Comparison of ENCODE assay signal across 25 mouse cellular contexts in genomic region chr2:120064639-120065038, GRCm38 (mm10). TPM values are rescaled to one million over a fixed set of nuclear protein-coding genes. Genes with fewer than 3 reads are reported as not detected.
DNase-seq lines count a peak whose midpoint lies in the region; ATAC-seq and TF ChIP-seq lines count a peak whose summit lies in the region.
"Had no signal": no experiment of that assay in that cellular context is flagged by ENCODE, and none has a peak within 500 bp of the region (broad histone marks: within the 10 kb centered on the region; RNA-seq: fewer than 3 reads in every experiment).

No protein-coding gene starts in this region.

- 0 out of 2 replicates have a peak, but pooled peaks have one; percentile 2 for TF ChIP-seq CTCF in gastrocnemius, adult 2 months (IDR thresholded peaks at IDR 0.05)
- peak; percentile 30 for TF ChIP-seq CTCF in left cerebral cortex, adult 2 months (IDR thresholded peaks at IDR 0.05)
- peak; percentile 52 for TF ChIP-seq CTCF in stomach, postnatal 0 days (IDR thresholded peaks at IDR 0.05; ENCODE audit: low read depth)

- H3K36me3 ChIP-seq in stomach, postnatal 0 days (ENCODE audit: control insufficient read depth, insufficient read depth, low read length), result no peaks in the 10 kb centered on the region
- H3K36me3 ChIP-seq: embryonic facial prominence, embryonic 13.5 days; forebrain, embryonic 12.5 days; heart, embryonic 12.5 days; hindbrain, embryonic 12.5 days; neural tube, embryonic 12.5 days had no signal

- no peaks in the 10 kb centered on the region for H3K9me3 ChIP-seq in stomach, postnatal 0 days (ENCODE audit: control insufficient read depth, low read length)
- H3K9me3 ChIP-seq: embryonic facial prominence, embryonic 13.5 days; forebrain, embryonic 12.5 days; heart, embryonic 12.5 days; hindbrain, embryonic 12.5 days; megakaryocyte, embryonic 14.5 days; neural tube, embryonic 12.5 days had no signal

- H3K4me1 ChIP-seq in stomach, postnatal 0 days (replicated peaks; ENCODE audit: control insufficient read depth, insufficient read depth), result 0 out of 2 replicates have a peak, but pooled peaks cover 3% of the 10 kb centered on the region
- H3K4me1 ChIP-seq: forebrain, embryonic 12.5 days; heart, embryonic 12.5 days; neural tube, embryonic 12.5 days had no signal

- DNase-seq in gastrocnemius, adult 2 months, result no peak
- no peak for DNase-seq in gastrocnemius, postnatal 4 days (ENCODE audit: low spot score in 2 of 2)
- no peak for DNase-seq in left cerebral cortex, adult 2 months (ENCODE audit: extremely low spot score in 1 of 2, low spot score in 2 of 2)
- no peak for DNase-seq in left cerebral cortex, adult 9 months (ENCODE audit: low spot score in 2 of 2)
- peak; percentile 10 for DNase-seq in retina, postnatal 1 day
- DNase-seq in retina, embryonic 14.5 days (ENCODE audit: low spot score), result no peak
- DNase-seq in stomach, postnatal 0 days (ENCODE audit: low spot score), result no peak
- no peak for DNase-seq in adrenal gland, adult 18-20 months (ENCODE audit: low spot score in 2 of 2)
- DNase-seq: adrenal gland, postnatal 36 days; cerebellum, adult 11-12 months; cerebellum, postnatal 10 days; embryo, embryonic 11 days; kidney, adult 18-20 months; kidney, postnatal 10 days; midbrain, embryonic 14.5 days; right cerebral cortex, postnatal 4 days; thymus, postnatal 36 days had no signal

- H3K4me2 ChIP-seq in stomach, postnatal 0 days (replicated peaks; ENCODE audit: low read depth), result no peak overlapping the region
- H3K4me2 ChIP-seq: embryonic facial prominence, embryonic 13.5 days; forebrain, embryonic 12.5 days; heart, embryonic 12.5 days; hindbrain, embryonic 12.5 days; neural tube, embryonic 12.5 days had no signal

- no peak for TF ChIP-seq EP300 in stomach, postnatal 0 days (optimal IDR thresholded peaks at IDR 0.05)

- intact Hi-C loops in gastrocnemius, adult 2 months (cut with DNase I), result loop anchor here (1.0 kb wide), 1 partner anchor 16 kb away; no protein-coding TSS in a partner anchor
- intact Hi-C loops in left cerebral cortex, adult 2 months (cut with DNase I), result no loop called here

- no peak for ATAC-seq in stomach, postnatal 0 days (ENCODE audit: low FRiP score, low TSS enrichment)
- ATAC-seq: CD4-positive, CD25-positive, alpha-beta regulatory T cell, adult 4 months had no signal

- no peak overlapping the region for H3K9ac ChIP-seq in stomach, postnatal 0 days (ENCODE audit: low read length)
- H3K9ac ChIP-seq: embryonic facial prominence, embryonic 13.5 days; forebrain, embryonic 12.5 days; heart, embryonic 12.5 days; hindbrain, embryonic 12.5 days; neural tube, embryonic 12.5 days had no signal

- no peaks in the 10 kb centered on the region for H3K27me3 ChIP-seq in stomach, postnatal 0 days (ENCODE audit: control insufficient read depth, insufficient read depth, low read length)
- H3K27me3 ChIP-seq: embryonic facial prominence, embryonic 13.5 days; forebrain, embryonic 12.5 days; hindbrain, embryonic 12.5 days had no signal

- WGBS in stomach, postnatal 0 days, result 79% methylated on average over 6 of the region's 6 CpGs

- H3K27ac ChIP-seq in gastrocnemius, adult 2 months, result no peak overlapping the region
- no peak overlapping the region for H3K27ac ChIP-seq in left cerebral cortex, adult 2 months
- no peak overlapping the region for H3K27ac ChIP-seq in stomach, postnatal 0 days (replicated peaks)
- H3K27ac ChIP-seq: embryonic facial prominence, embryonic 13.5 days; forebrain, embryonic 12.5 days; hindbrain, embryonic 12.5 days; neural tube, embryonic 12.5 days had no signal

- no peak overlapping the region for H3K4me3 ChIP-seq in gastrocnemius, adult 2 months
- no peak overlapping the region for H3K4me3 ChIP-seq in left cerebral cortex, adult 2 months
- H3K4me3 ChIP-seq in stomach, postnatal 0 days (ENCODE audit: low read depth, low read length), result no peak overlapping the region
- H3K4me3 ChIP-seq: embryonic facial prominence, embryonic 13.5 days; erythroblast, embryonic 14.5 days; forebrain, embryonic 12.5 days; heart, embryonic 12.5 days; hindbrain, embryonic 12.5 days; megakaryocyte, embryonic 14.5 days; neural tube, embryonic 12.5 days had no signal

RNA-seq across cellular contexts. Expression of gene Pla2g4b, which starts 31.4 kb away (rescaled TPM):
- total RNA-seq in gastrocnemius, adult 2 months (2021), result 1 to 10 TPM in 1 of 2 experiments, under 1 TPM in 1; 0.99 to 1.7 TPM
- total RNA-seq in gastrocnemius, postnatal 4 days (2021), result 1 to 10 TPM; 1.8 to 2.9 TPM
- 1 to 10 TPM; 3.9 to 4.1 TPM for total RNA-seq in left cerebral cortex, adult 2 months (2021)
- polyA plus RNA-seq in stomach, postnatal 0 days (2015; fragmentation: Nextera tagmentation; extraction: Ambion mirVana), result 8.0 and 8.7 TPM in 2 replicates
- total RNA-seq in adrenal gland, adult 18-20 months (2021), result 1 to 10 TPM; 1.9 to 2.4 TPM

RNA-seq across cellular contexts. Expression of gene Gm28042, which starts 37.3 kb away (rescaled TPM):
- 1 to 10 TPM in 1 of 2 experiments, under 1 TPM in 1; 0.77 to 1.5 TPM for total RNA-seq in gastrocnemius, adult 2 months (2021)
- 1 to 10 TPM; 1.0 to 1.2 TPM for total RNA-seq in gastrocnemius, postnatal 4 days (2021)
- 1 to 10 TPM in 1 of 2 experiments, under 1 TPM in 1; 0.97 to 1.3 TPM for total RNA-seq in left cerebral cortex, adult 2 months (2021)
- 4.3 and 5.6 TPM in 2 replicates for polyA plus RNA-seq in stomach, postnatal 0 days (2015; fragmentation: Nextera tagmentation; extraction: Ambion mirVana)
- 1 to 10 TPM; 1.5 to 1.7 TPM for total RNA-seq in adrenal gland, adult 18-20 months (2021)

RNA-seq across cellular contexts. Expression of gene Jmjd7, which starts 37.4 kb away (rescaled TPM):
- total RNA-seq in gastrocnemius, adult 2 months (2021), result 1 to 10 TPM; 1.6 to 2.4 TPM
- total RNA-seq in gastrocnemius, postnatal 4 days (2021), result 1 to 10 TPM; 7.9 to 9.2 TPM
- total RNA-seq in left cerebral cortex, adult 2 months (2021), result 1 to 10 TPM; 4.7 to 6.9 TPM
- 11.3 and 12.7 TPM in 2 replicates for polyA plus RNA-seq in stomach, postnatal 0 days (2015; fragmentation: Nextera tagmentation; extraction: Ambion mirVana)
- total RNA-seq in adrenal gland, adult 18-20 months (2021), result 1 to 10 TPM; 5.4 to 6.2 TPM

Comparison
In these comparisons a context has a peak if more than half of its experiments do, and no peak if none do; other contexts are left out.
1. CTCF ChIP-seq: peak in every context shown above with its lines; median percentile 52 in stomach, postnatal 0 days; 30 in left cerebral cortex, adult 2 months; 2 in gastrocnemius, adult 2 months.